Mouse (Mus musculus): Measurements from ENCODE around the gene Tmem51. TPM values are rescaled to one million over a fixed set of nuclear protein-coding genes. Genes with fewer than 3 reads are reported as not detected.

Tmem51 gene
- polyA plus RNA-seq, 1 experiment from 2014 or later: 14.2 TPM

GRCm38 (mm10) chr4:142095513-142096241 is 11.6 kb upstream of the Tmem51 start:
- no peak overlapping the region for H3K9ac ChIP-seq
- no peaks in the 10 kb centered on the region for H3K36me3 ChIP-seq
- 44% methylated on average over 15 of the region's 15 CpGs for WGBS
- peak overlapping the region; percentile 35; the same call in 1 of the 2 replicates for H3K27ac ChIP-seq
- peaks cover 21% of the 10 kb centered on the region for H3K4me1 ChIP-seq
- H3K27me3 ChIP-seq: no peaks in the 10 kb centered on the region
- no peaks in the 10 kb centered on the region for H3K9me3 ChIP-seq
- no peak overlapping the region for H3K4me3 ChIP-seq
- ATAC-seq (ENCODE audit: low FRiP score, low read depth): peak; percentile 60; the same call in 1 of the 2 replicates
- H3K4me2 ChIP-seq (replicated peaks): no peak overlapping the region

- 81% methylated on average over 11 of the region's 11 CpGs for WGBS
These were observed 10.3 kb upstream of the Tmem51 start for GRCm38 (mm10) chr4:142094386-142094785.

GRCm38 (mm10) chr4:142091100-142091499 is 7.0 kb upstream of the Tmem51 start:
- 58% methylated on average over 2 of the region's 2 CpGs for WGBS
- ATAC-seq (ENCODE audit: low FRiP score, low read depth): no peak
- H3K9ac ChIP-seq: no peak overlapping the region

More at GRCm38 (mm10) chr4:142094386-142094785, 10.3 kb upstream of the Tmem51 start:
- H3K27me3 ChIP-seq: no peaks in the 10 kb centered on the region
- no peaks in the 10 kb centered on the region for H3K9me3 ChIP-seq
- peaks cover 21% of the 10 kb centered on the region for H3K4me1 ChIP-seq
- ATAC-seq (ENCODE audit: low FRiP score, low read depth): no peak
- no peak overlapping the region for H3K4me3 ChIP-seq
- H3K4me2 ChIP-seq (replicated peaks): no peak overlapping the region
- H3K9ac ChIP-seq: no peak overlapping the region
- no peaks in the 10 kb centered on the region for H3K36me3 ChIP-seq
- no peak overlapping the region for H3K27ac ChIP-seq

GRCm38 (mm10) chr4:142089966-142090365 is 5.9 kb upstream of the Tmem51 start:
- no peak overlapping the region for H3K4me2 ChIP-seq (replicated peaks)
- H3K9me3 ChIP-seq: no peaks in the 10 kb centered on the region
- H3K4me3 ChIP-seq: no peak overlapping the region
- peaks cover 12% of the 10 kb centered on the region for H3K27me3 ChIP-seq
- 68% methylated on average over 6 of the region's 6 CpGs for WGBS
- no peaks in the 10 kb centered on the region for H3K36me3 ChIP-seq
- H3K27ac ChIP-seq: no peak overlapping the region
- peaks cover 6% of the 10 kb centered on the region for H3K4me1 ChIP-seq
- H3K9ac ChIP-seq: no peak overlapping the region
- no peak for ATAC-seq (ENCODE audit: low FRiP score, low read depth)

More at GRCm38 (mm10) chr4:142091100-142091499, 7.0 kb upstream of the Tmem51 start:
- peaks cover 4% of the 10 kb centered on the region for H3K27me3 ChIP-seq
- H3K4me3 ChIP-seq: no peak overlapping the region
- H3K4me1 ChIP-seq: peaks cover 7% of the 10 kb centered on the region
- H3K4me2 ChIP-seq (replicated peaks): no peak overlapping the region
- no peaks in the 10 kb centered on the region for H3K36me3 ChIP-seq
- H3K9me3 ChIP-seq: no peaks in the 10 kb centered on the region
- no peak overlapping the region for H3K27ac ChIP-seq

- no peak for ATAC-seq (ENCODE audit: low FRiP score, low read depth)
- 59% methylated on average over 6 of the region's 6 CpGs for WGBS
- Histone ChIP-seq H3K9me3 (no peaks in the 10 kb centered on the region), H3K27me3 (peaks cover 12% of the 10 kb centered on the region), H3K4me3 (no peak overlapping the region), H3K4me1 (peaks cover 11% of the 10 kb centered on the region), H3K4me2 (replicated peaks) (no peak overlapping the region), H3K36me3 (no peaks in the 10 kb centered on the region), H3K27ac (no peak overlapping the region), H3K9ac (no peak overlapping the region)
These were observed 4.7 kb upstream of the Tmem51 start for GRCm38 (mm10) chr4:142088836-142089235.

- H3K9me3 ChIP-seq: no peaks in the 10 kb centered on the region
- H3K27me3 ChIP-seq: peaks cover 12% of the 10 kb centered on the region
- no peaks in the 10 kb centered on the region for H3K36me3 ChIP-seq
- H3K4me2 ChIP-seq (replicated peaks): no peak overlapping the region
- no peak overlapping the region for H3K4me3 ChIP-seq
- 49% methylated on average over 4 of the region's 4 CpGs for WGBS
- H3K9ac ChIP-seq: no peak overlapping the region
- H3K4me1 ChIP-seq: peaks cover 13% of the 10 kb centered on the region
- H3K27ac ChIP-seq: no peak overlapping the region
- ATAC-seq (ENCODE audit: low FRiP score, low read depth): no peak
These were observed 4.3 kb upstream of the Tmem51 start for GRCm38 (mm10) chr4:142088409-142088808.

- Histone ChIP-seq H3K27ac (no peak overlapping the region; the same call in 1 of the 2 replicates), H3K9me3 (no peaks in the 10 kb centered on the region)
These were observed 946 bp upstream of the Tmem51 start for GRCm38 (mm10) chr4:142084936-142085563.

GRCm38 (mm10) chr4:142083762-142084130 is 358 bp downstream of the Tmem51 start:
- Histone ChIP-seq H3K27ac (peak overlapping the region; percentile 67; the same call in 1 of the 2 replicates), H3K9me3 (no peaks in the 10 kb centered on the region), H3K4me1 (peaks cover 50% of the 10 kb centered on the region), H3K27me3 (peaks cover 17% of the 10 kb centered on the region), H3K4me2 (replicated peaks) (peak overlapping the region; percentile 93), H3K36me3 (no peaks in the 10 kb centered on the region), H3K9ac (peak overlapping the region; percentile 75), H3K4me3 (peak overlapping the region; percentile 73)
- ATAC-seq (ENCODE audit: low FRiP score, low read depth): peak; percentile 76
- WGBS: 1% methylated on average over 21 of the region's 29 CpGs

More at GRCm38 (mm10) chr4:142084936-142085563, 946 bp upstream of the Tmem51 start:
- Histone ChIP-seq H3K4me1 (peaks cover 44% of the 10 kb centered on the region), H3K36me3 (no peaks in the 10 kb centered on the region), H3K27me3 (peaks cover 17% of the 10 kb centered on the region), H3K4me3 (peak overlapping the region; percentile 73), H3K9ac (peak overlapping the region; percentile 75), H3K4me2 (replicated peaks) (peak overlapping the region; percentile 93)
- 7% methylated on average over 20 of the region's 20 CpGs for WGBS
- no peak for ATAC-seq (ENCODE audit: low FRiP score, low read depth)

- ATAC-seq (ENCODE audit: low FRiP score, low read depth): no peak
- Histone ChIP-seq H3K4me2 (replicated peaks) (peak overlapping the region; percentile 93), H3K9ac (no peak overlapping the region), H3K9me3 (no peaks in the 10 kb centered on the region), H3K27ac (no peak overlapping the region), H3K27me3 (peaks cover 17% of the 10 kb centered on the region), H3K4me1 (peaks cover 52% of the 10 kb centered on the region), H3K36me3 (no peaks in the 10 kb centered on the region), H3K4me3 (peak overlapping the region; percentile 73)
- 51% methylated on average over 6 of the region's 6 CpGs for WGBS
These were observed 911 bp downstream of the Tmem51 start for GRCm38 (mm10) chr4:142083193-142083592.

GRCm38 (mm10) chr4:142082703-142083102 is 1.4 kb downstream of the Tmem51 start:
- Histone ChIP-seq H3K4me3 (no peak overlapping the region), H3K4me2 (replicated peaks) (no peak overlapping the region), H3K9me3 (no peaks in the 10 kb centered on the region), H3K9ac (no peak overlapping the region), H3K36me3 (no peaks in the 10 kb centered on the region), H3K4me1 (peaks cover 57% of the 10 kb centered on the region), H3K27ac (no peak overlapping the region), H3K27me3 (peaks cover 17% of the 10 kb centered on the region)
- 71% methylated on average over 4 of the region's 4 CpGs for WGBS
- no peak for ATAC-seq (ENCODE audit: low FRiP score, low read depth)

- 42% methylated on average over 13 of the region's 13 CpGs for WGBS
- Histone ChIP-seq H3K27ac (peak overlapping the region; percentile 58; the same call in 1 of the 2 replicates), H3K4me3 (no peak overlapping the region), H3K27me3 (peaks cover 17% of the 10 kb centered on the region), H3K9ac (no peak overlapping the region), H3K4me1 (peaks cover 65% of the 10 kb centered on the region), H3K4me2 (replicated peaks) (peak overlapping the region; percentile 38), H3K9me3 (no peaks in the 10 kb centered on the region), H3K36me3 (no peaks in the 10 kb centered on the region)
- ATAC-seq (ENCODE audit: low FRiP score, low read depth): no peak
These were observed 2.3 kb downstream of the Tmem51 start for GRCm38 (mm10) chr4:142081631-142082283.

Measured in limb, embryonic 13.5 days (tissue).